ENCODE assay signal across 17 mouse cellular contexts in genomic region chr4:129610026-129610425, GRCm38 (mm10). TPM values are rescaled to one million over a fixed set of nuclear protein-coding genes. Genes with fewer than 3 reads are reported as not detected.
A peak's percentile ranks its signal among the peaks of the same experiment; 100 is the strongest.
DNase-seq lines count a peak whose midpoint lies in the region; ATAC-seq and TF ChIP-seq lines count a peak whose summit lies in the region.
"Had no signal": no experiment of that assay in that cellular context is flagged by ENCODE, and none has a peak within 500 bp of the region (broad histone marks: within the 10 kb centered on the region; RNA-seq: fewer than 3 reads in every experiment).

No protein-coding gene starts in this region.

- H3K27me3 ChIP-seq in liver, embryonic 12.5 days (replicated peaks) = no peaks in the 10 kb centered on the region
- no peaks in the 10 kb centered on the region for H3K27me3 ChIP-seq in ES-Bruce4 (ENCODE audit: control insufficient read depth, insufficient read depth, low read length, poor library complexity, severe bottlenecking)
- H3K27me3 ChIP-seq: embryonic facial prominence, embryonic 15.5 days; forebrain, embryonic 13.5 days; limb, embryonic 13.5 days had no signal

- DNase-seq in liver = no peak
- peak; percentile 79 to 89 for DNase-seq in thymus, postnatal 36 days
- no peak for DNase-seq in lung, postnatal 14 days
- no peak for DNase-seq in urinary bladder, postnatal 25 days (ENCODE audit: low spot score)
- DNase-seq: adrenal gland, adult 2 months; cerebellum, postnatal 14 days; gastrocnemius, adult 2 months; kidney, postnatal 10 days; lung, embryonic 14.5 days had no signal

- H3K4me1 ChIP-seq in liver, embryonic 12.5 days = peaks cover 15% of the 10 kb centered on the region
- peaks cover 9% of the 10 kb centered on the region for H3K4me1 ChIP-seq in ES-Bruce4 (ENCODE audit: control insufficient read depth, insufficient read depth, low read length)
- H3K4me1 ChIP-seq in cortical plate, adult 2 months (ENCODE audit: control insufficient read depth, insufficient read depth, low read length) = 0 out of 2 replicates have a peak, but pooled peaks cover 1% of the 10 kb centered on the region
- H3K4me1 ChIP-seq: limb, embryonic 13.5 days had no signal

- peak; percentile 87 for TF ChIP-seq EP300 in ES-Bruce4 (IDR thresholded peaks at IDR 0.05; ENCODE audit: insufficient read depth, low read depth, low read length)

- ATAC-seq in liver, embryonic 12.5 days = no peak
- ATAC-seq: forebrain, embryonic 13.5 days; hindbrain, postnatal 0 days had no signal

- H3K4me3 ChIP-seq in liver, embryonic 12.5 days = no peak overlapping the region
- no peak overlapping the region for H3K4me3 ChIP-seq in ES-Bruce4 (ENCODE audit: low read depth, low read length)
- no peak overlapping the region for H3K4me3 ChIP-seq in cortical plate, adult 2 months (ENCODE audit: insufficient read depth, low read length)
- H3K4me3 ChIP-seq: embryonic facial prominence, embryonic 15.5 days; forebrain, embryonic 13.5 days; gastrocnemius, adult 2 months; limb, embryonic 13.5 days had no signal

- H3K27ac ChIP-seq in liver, embryonic 12.5 days = peak overlapping the region; percentile 2; the same call in 1 of the 2 replicates
- peak overlapping the region; percentile 57 for H3K27ac ChIP-seq in ES-Bruce4 (ENCODE audit: insufficient read depth, low read length)
- H3K27ac ChIP-seq in cortical plate, adult 2 months (ENCODE audit: insufficient read depth, low read length) = no peak overlapping the region
- H3K27ac ChIP-seq: embryonic facial prominence, embryonic 15.5 days; forebrain, embryonic 13.5 days; gastrocnemius, adult 2 months; hindbrain, postnatal 0 days; limb, embryonic 13.5 days had no signal

- TF ChIP-seq POLR2A in ES-Bruce4 (IDR thresholded peaks at IDR 0.05; ENCODE audit: insufficient read depth, low read length) = no peak
- TF ChIP-seq POLR2A in cortical plate, adult 2 months (IDR thresholded peaks at IDR 0.05; ENCODE audit: extremely low read depth, insufficient read depth, low read length) = 0 out of 2 replicates have a peak, but pooled peaks have one; percentile 3

- H3K9me3 ChIP-seq in liver, embryonic 12.5 days (replicated peaks) = no peaks in the 10 kb centered on the region
- no peaks in the 10 kb centered on the region for H3K9me3 ChIP-seq in ES-Bruce4 (replicated peaks; ENCODE audit: control insufficient read depth, insufficient read depth, low read length, poor library complexity, severe bottlenecking)
- H3K9me3 ChIP-seq: embryonic facial prominence, embryonic 15.5 days; forebrain, embryonic 13.5 days; limb, embryonic 13.5 days had no signal

- WGBS in liver, embryonic 12.5 days (ENCODE audit: insufficient replicate concordance) = 78% methylated on average over 4 of the region's 4 CpGs

- no peak overlapping the region for H3K9ac ChIP-seq in liver, embryonic 12.5 days
- H3K9ac ChIP-seq in ES-Bruce4 (ENCODE audit: low read depth, poor library complexity, severe bottlenecking) = no peak overlapping the region
- H3K9ac ChIP-seq: embryonic facial prominence, embryonic 15.5 days; forebrain, embryonic 13.5 days; lung, embryonic 14.5 days had no signal

- TF ChIP-seq CTCF in ES-Bruce4 (IDR thresholded peaks at IDR 0.05; ENCODE audit: low read depth, low read length) = no peak
- TF ChIP-seq CTCF in cortical plate, adult 2 months (IDR thresholded peaks at IDR 0.05; ENCODE audit: extremely low read depth, insufficient read depth, low read length) = no peak

- H3K36me3 ChIP-seq in liver, embryonic 12.5 days = peaks cover 54% of the 10 kb centered on the region
- peaks cover 11% of the 10 kb centered on the region; the same call in 1 of the 2 replicates for H3K36me3 ChIP-seq in ES-Bruce4 (ENCODE audit: control insufficient read depth, insufficient read depth, low read length, poor library complexity, severe bottlenecking)

- no peak overlapping the region for H3K4me2 ChIP-seq in liver, embryonic 12.5 days
- H3K4me2 ChIP-seq: embryonic facial prominence, embryonic 15.5 days; forebrain, embryonic 13.5 days; heart, embryonic 11.5 days; limb, embryonic 13.5 days; lung, embryonic 14.5 days had no signal

RNA-seq across cellular contexts. Expression of gene Dcdc2b, which starts 4.0 kb away (rescaled TPM):
- polyA plus RNA-seq in liver, embryonic 12.5 days (2016; fragmentation: Nextera tagmentation; extraction: Ambion mirVana) = 0.51 and 1.3 TPM in 2 replicates
- polyA plus RNA-seq in ES-Bruce4 (2011; ENCODE audit: insufficient read depth, insufficient read length, low read depth, missing spikeins) = 2.2 and 3.0 TPM in 2 replicates
- 11.1 and 11.3 TPM in 2 replicates for polyA plus RNA-seq in cortical plate, adult 2 months (2012; rRNA removed)

RNA-seq across cellular contexts. Expression of gene Iqcc, which starts 8.9 kb away (rescaled TPM):
- 14.7 and 16.5 TPM in 2 replicates for polyA plus RNA-seq in liver, embryonic 12.5 days (2016; fragmentation: Nextera tagmentation; extraction: Ambion mirVana)
- polyA plus RNA-seq in ES-Bruce4 (2011; ENCODE audit: insufficient read depth, insufficient read length, low read depth, missing spikeins) = 21.0 and 24.7 TPM in 2 replicates
- polyA plus RNA-seq in cortical plate, adult 2 months (2012; rRNA removed) = 34.9 and 35.4 TPM in 2 replicates

RNA-seq across cellular contexts. Expression of gene Tmem234, which starts 9.6 kb away (rescaled TPM):
- 147 and 159 TPM in 2 replicates for polyA plus RNA-seq in liver, embryonic 12.5 days (2016; fragmentation: Nextera tagmentation; extraction: Ambion mirVana)
- 86.6 and 94.0 TPM in 2 replicates for polyA plus RNA-seq in ES-Bruce4 (2011; ENCODE audit: insufficient read depth, insufficient read length, low read depth, missing spikeins)
- 143 and 148 TPM in 2 replicates for polyA plus RNA-seq in cortical plate, adult 2 months (2012; rRNA removed)

RNA-seq across cellular contexts. Expression of gene Eif3i, which starts 9.6 kb away (rescaled TPM):
- 219 and 226 TPM in 2 replicates for polyA plus RNA-seq in liver, embryonic 12.5 days (2016; fragmentation: Nextera tagmentation; extraction: Ambion mirVana)
- polyA plus RNA-seq in ES-Bruce4 (2011; ENCODE audit: insufficient read depth, insufficient read length, low read depth, missing spikeins) = 252 and 266 TPM in 2 replicates
- polyA plus RNA-seq in cortical plate, adult 2 months (2012; rRNA removed) = 228 and 229 TPM in 2 replicates

RNA-seq across cellular contexts. Expression of gene Ccdc28b, which starts 13.7 kb away (rescaled TPM):
- 16.6 and 19.9 TPM in 2 replicates for polyA plus RNA-seq in liver, embryonic 12.5 days (2016; fragmentation: Nextera tagmentation; extraction: Ambion mirVana)
- polyA plus RNA-seq in ES-Bruce4 (2011; ENCODE audit: insufficient read depth, insufficient read length, low read depth, missing spikeins) = 7.4 and 8.7 TPM in 2 replicates
- 89.1 and 99.2 TPM in 2 replicates for polyA plus RNA-seq in cortical plate, adult 2 months (2012; rRNA removed)

Comparison
In these comparisons a context has a peak if more than half of its experiments do, and no peak if none do; other contexts are left out.
1. DNase-seq: peak in thymus, postnatal 36 days (2 of 2); none in liver (single experiment), lung, postnatal 14 days (single experiment) and urinary bladder, postnatal 25 days (single experiment).